7 mouse cellular contexts compared by ENCODE assay signal in genomic region chr7:64049183-64049965, GRCm38 (mm10).
DNase-seq lines count a peak whose midpoint lies in the region; ATAC-seq and TF ChIP-seq lines count a peak whose summit lies in the region.

No protein-coding gene starts in this region.

- no peak overlapping the region for H3K27ac ChIP-seq in ES-E14 (ENCODE audit: insufficient read depth, low read depth, low read length, poor library complexity, severe bottlenecking)
- peak overlapping the region; percentile 78 for H3K27ac ChIP-seq in heart, postnatal 0 days (ENCODE audit: low read depth)
- H3K27ac ChIP-seq in liver, embryonic 15.5 days (replicated peaks): peak overlapping the region; percentile 97

- TF ChIP-seq EP300 in heart, postnatal 0 days (IDR thresholded peaks at IDR 0.05; ENCODE audit: low read depth): no peak

- in situ Hi-C loops in ES-E14 (cut with MboI; ENCODE audit: low sequenced_read_pairs in 2 of 2, unreplicated experiment in 2 of 2): no loop called here

- no peaks in the 10 kb centered on the region for H3K9me3 ChIP-seq in ES-E14 (ENCODE audit: control insufficient read depth, insufficient read depth, low read depth, low read length)
- H3K9me3 ChIP-seq in heart, postnatal 0 days (replicated peaks; ENCODE audit: control insufficient read depth, low read length): no peaks in the 10 kb centered on the region
- H3K9me3 ChIP-seq in liver, embryonic 15.5 days (replicated peaks): no peaks in the 10 kb centered on the region

- TF ChIP-seq CTCF in heart, postnatal 0 days (IDR thresholded peaks at IDR 0.05; ENCODE audit: low read depth): no peak

- peak overlapping the region; percentile 77 for H3K4me2 ChIP-seq in heart, postnatal 0 days (ENCODE audit: low read depth, low read length)
- peak overlapping the region; percentile 94 for H3K4me2 ChIP-seq in liver, embryonic 15.5 days

- no peaks in the 10 kb centered on the region for H3K36me3 ChIP-seq in ES-E14 (ENCODE audit: control insufficient read depth, insufficient read depth, low read length, poor library complexity, severe bottlenecking)
- no peaks in the 10 kb centered on the region for H3K36me3 ChIP-seq in heart, postnatal 0 days (replicated peaks; ENCODE audit: control insufficient read depth, insufficient read depth, low read length)
- H3K36me3 ChIP-seq in liver, embryonic 15.5 days (replicated peaks): no peaks in the 10 kb centered on the region

- peak overlapping the region in 1 of 2 experiments; percentile 53; a peak in 2 of 4 replicates for H3K4me3 ChIP-seq in ES-E14 (ENCODE audit: insufficient read depth in 1 of 2, low read depth in 1 of 2, low read length in 2 of 2, poor library complexity in 1 of 2, severe bottlenecking in 1 of 2)
- peak overlapping the region; percentile 42; the same call in 1 of the 2 replicates for H3K4me3 ChIP-seq in heart, postnatal 0 days (ENCODE audit: low read depth, low read length)
- H3K4me3 ChIP-seq in liver, embryonic 15.5 days (replicated peaks): peak overlapping the region; percentile 60

- peak; percentile 19 for ATAC-seq in heart, postnatal 0 days (ENCODE audit: insufficient read depth, low read depth)
- peak; percentile 91 for ATAC-seq in liver, embryonic 15.5 days (ENCODE audit: insufficient read depth)
- peak; percentile 27; the same call in 1 of the 2 replicates for ATAC-seq in neutrophil, adult 5-6 weeks (ENCODE audit: extremely low read depth, insufficient number of reproducible peaks, low FRiP score, poor library complexity, severe bottlenecking)

- peaks cover 0 to 10% of the 10 kb centered on the region in 2 experiments; a peak in 2 of 4 replicates for H3K4me1 ChIP-seq in ES-E14 (ENCODE audit: control insufficient read depth in 2 of 2, insufficient read depth in 2 of 2, low read length in 2 of 2, poor library complexity in 1 of 2)
- H3K4me1 ChIP-seq in heart, postnatal 0 days (ENCODE audit: control insufficient read depth, insufficient read depth): peaks cover 27% of the 10 kb centered on the region
- H3K4me1 ChIP-seq in liver, embryonic 15.5 days (replicated peaks): peaks cover 54% of the 10 kb centered on the region

- no peaks in the 10 kb centered on the region for H3K27me3 ChIP-seq in heart, postnatal 0 days (ENCODE audit: control insufficient read depth, insufficient read depth, low read length)
- H3K27me3 ChIP-seq in liver, embryonic 15.5 days: no peaks in the 10 kb centered on the region

- peak overlapping the region; percentile 31; the same call in 1 of the 2 replicates for H3K9ac ChIP-seq in ES-E14 (ENCODE audit: insufficient read depth, low read depth, low read length, poor library complexity, severe bottlenecking)
- H3K9ac ChIP-seq in heart, postnatal 0 days (replicated peaks; ENCODE audit: low read depth, low read length): peak overlapping the region; percentile 64
- H3K9ac ChIP-seq in liver, embryonic 15.5 days: peak overlapping the region; percentile 76

- no peak for DNase-seq in ES-E14 (ENCODE audit: low read depth, low spot score)
- peak; percentile 92 for DNase-seq in c-Kit-positive CD71-positive TER-119-negative erythroid progenitor cells, embryonic 14.5 days (ENCODE audit: low read depth)
- DNase-seq in heart, postnatal 0 days (ENCODE audit: low spot score): peak; percentile 50
- no peak for DNase-seq in layer of hippocampus, adult 11-12 months (ENCODE audit: low spot score)
- DNase-seq in adrenal gland, adult 8-10 months: no peak

- 28% methylated on average over 11 of the region's 11 CpGs for WGBS in heart, postnatal 0 days
- 9% methylated on average over 11 of the region's 11 CpGs for whole genome bisulfite sequencing in liver, embryonic 15.5 days (ENCODE audit: insufficient replicate concordance)

TF ChIP-seq in ES-E14, 5 proteins besides CTCF, POLR2A, EP300 and RAD21:
- TF ChIP-seq CHD2 (IDR thresholded peaks at IDR 0.05; ENCODE audit: low read depth, low read length): no peak
- TF ChIP-seq ZNF384 (IDR thresholded peaks at IDR 0.05; ENCODE audit: low read depth, low read length): no peak
- no peak for TF ChIP-seq ZC3H11A (IDR thresholded peaks at IDR 0.05; ENCODE audit: borderline replicate concordance, low read depth, low read length)
- TF ChIP-seq MAFK (IDR thresholded peaks at IDR 0.05; ENCODE audit: insufficient read depth, low read depth, low read length): no peak
- TF ChIP-seq HCFC1 (IDR thresholded peaks at IDR 0.05; ENCODE audit: borderline replicate concordance, insufficient read depth, low read length): no peak

Comparison
In these comparisons a context has a peak if more than half of its experiments do, and no peak if none do; other contexts are left out.
1. DNase-seq: peak in c-Kit-positive CD71-positive TER-119-negative erythroid progenitor cells, embryonic 14.5 days (single experiment) and heart, postnatal 0 days (single experiment); none in ES-E14 (single experiment), layer of hippocampus, adult 11-12 months (single experiment) and adrenal gland, adult 8-10 months (single experiment).
2. ATAC-seq: peak in every context shown above with its lines; median percentile 91 in liver, embryonic 15.5 days; 27 in neutrophil, adult 5-6 weeks; 19 in heart, postnatal 0 days.
3. Peak in every context shown above with its lines, with median percentiles within 50 percentile points of each other: H3K9ac ChIP-seq.